ENCODE assay signal across 30 mouse cellular contexts in genomic region chr15:102563061-102563460, GRCm38 (mm10). TPM values are rescaled to one million over a fixed set of nuclear protein-coding genes. Genes with fewer than 3 reads are reported as not detected.
"Had no signal": no experiment of that assay in that cellular context is flagged by ENCODE, and none has a peak within 500 bp of the region (broad histone marks: within the 10 kb centered on the region; RNA-seq: fewer than 3 reads in every experiment).

No protein-coding gene starts in this region.

- H3K4me3 ChIP-seq: left cerebral cortex, adult 2 months; liver, embryonic 12.5 days; liver, embryonic 15.5 days; lung, embryonic 15.5 days; megakaryocyte, embryonic 14.5 days; midbrain, embryonic 12.5 days; midbrain, embryonic 15.5 days had no signal

- H3K4me1 ChIP-seq: liver, embryonic 12.5 days; liver, embryonic 15.5 days; lung, embryonic 15.5 days; midbrain, embryonic 12.5 days; midbrain, embryonic 15.5 days had no signal

- H3K9ac ChIP-seq: liver, embryonic 12.5 days; liver, embryonic 15.5 days; lung, embryonic 15.5 days; midbrain, embryonic 12.5 days; midbrain, embryonic 15.5 days had no signal

- ATAC-seq: intestine, embryonic 16.5 days; liver, embryonic 12.5 days; midbrain, embryonic 15.5 days had no signal

- DNase-seq: kidney, adult 18-20 months; kidney, adult 9 months; kidney, postnatal 14 days; kidney, postnatal 4 days; layer of hippocampus, postnatal 36 days; lung, adult 18-20 months; lung, postnatal 10 days; lung, postnatal 36 days; thymus, adult 18-20 months; thymus, postnatal 36 days had no signal

- H3K9me3 ChIP-seq: liver, embryonic 12.5 days; liver, embryonic 15.5 days; lung, embryonic 15.5 days; megakaryocyte, embryonic 14.5 days; midbrain, embryonic 12.5 days; midbrain, embryonic 15.5 days had no signal

- H3K27ac ChIP-seq: left cerebral cortex, adult 2 months; liver, embryonic 12.5 days; liver, embryonic 15.5 days; lung, embryonic 15.5 days; midbrain, embryonic 12.5 days; midbrain, embryonic 15.5 days had no signal

- H3K27me3 ChIP-seq: liver, embryonic 12.5 days; liver, embryonic 15.5 days; lung, embryonic 15.5 days; megakaryocyte, embryonic 14.5 days; midbrain, embryonic 12.5 days; midbrain, embryonic 15.5 days had no signal

- H3K4me2 ChIP-seq: liver, embryonic 12.5 days; liver, embryonic 15.5 days; lung, embryonic 15.5 days; midbrain, embryonic 12.5 days; midbrain, embryonic 15.5 days had no signal

RNA-seq across cellular contexts. Expression of gene Gm10337, which starts 59.5 kb away (rescaled TPM):
- total RNA-seq: layer of hippocampus, adult 8-10 months; layer of hippocampus, postnatal 10 days; layer of hippocampus, postnatal 36 days; left cerebral cortex, adult 2 months; left cerebral cortex, postnatal 10 days; left cerebral cortex, postnatal 36 days; neutrophil, adult 5-6 weeks had no signal
- polyA plus RNA-seq: limb, embryonic 11.5 days; limb, embryonic 14.5 days; liver, embryonic 12.5 days; liver, embryonic 15.5 days; lung, embryonic 15.5 days; small intestine, adult 2 months; spleen, adult 2 months; stomach, embryonic 16.5 days; testis, adult 2 months; urinary bladder, adult 2 months had no signal
